Mouse (Mus musculus) hindbrain, embryonic 15.5 days (tissue): Measurements from ENCODE around the gene Ly6g5b. TPM values are rescaled to one million over a fixed set of nuclear protein-coding genes. Genes with fewer than 3 reads are reported as not detected.

Experiments used
- ATAC-seq: fragments of 200-750 bp; cut with Nextera tagmentation; 2 replicates; pipeline ENCODE4 v1.8.0; 2017; ENCODE audit warnings: low read depth, moderate number of reproducible peaks, moderate TSS enrichment; ENCODE audit not compliant: low FRiP score
- H3K27ac ChIP-seq: fragments of 300-500 bp; sonication (generic); replicated peaks from 2 replicates; pipeline ENCODE4 v1.5.1; 2015; ENCODE audit warnings: mild to moderate bottlenecking, inconsistent platforms
- H3K27me3 ChIP-seq: fragments of 300-500 bp; sonication (generic); 2 replicates; pipeline ENCODE4 v1.6.1; 2015; ENCODE audit warnings: control low read depth, inconsistent platforms
- H3K36me3 ChIP-seq: fragments of 300-500 bp; sonication (generic); 2 replicates; pipeline ENCODE4 v1.6.1; 2015; ENCODE audit warnings: control low read depth, inconsistent platforms
- H3K4me1 ChIP-seq: fragments of 300-500 bp; sonication (generic); replicated peaks from 2 replicates; pipeline ENCODE4 v1.6.1; 2015; ENCODE audit warnings: control low read depth, inconsistent platforms
- H3K4me2 ChIP-seq: fragments of 300-500 bp; sonication (generic); 2 replicates; pipeline ENCODE4 v1.6.1; 2015; ENCODE audit warnings: moderate library complexity, mild to moderate bottlenecking, inconsistent platforms
- H3K4me3 ChIP-seq: fragments of 300-500 bp; sonication (generic); 2 replicates; pipeline ENCODE4 v1.5.1; 2015; ENCODE audit warnings: mild to moderate bottlenecking, inconsistent platforms
- H3K9ac ChIP-seq: fragments of 300-500 bp; sonication (generic); 2 replicates; pipeline ENCODE4 v1.6.1; 2015; ENCODE audit warnings: inconsistent platforms
- H3K9me3 ChIP-seq: fragments of 300-500 bp; sonication (generic); 2 replicates; pipeline ENCODE4 v1.6.1; 2016; ENCODE audit warnings: control low read depth, inconsistent platforms
- WGBS: fragments of 180-500 bp; shearing (Covaris S2); methylation state at CpG from one replicate; pipeline ENCODE4 v1.1.7; 2015; 5-methylcytosine and 5-hydroxymethylcytosine counted together
- polyA plus RNA-seq: library from polyadenylated mRNA; unstranded; fragments of >200 nt; fragmentation: Nextera tagmentation; extraction: Ambion mirVana; gene quantifications from 2 replicates; pipeline ENCODE4 v1.2.1, GENCODE M21; 2015

Ly6g5b gene
- polyA plus RNA-seq, 1 experiment from 2014 or later = 1.1 TPM

DNA sequence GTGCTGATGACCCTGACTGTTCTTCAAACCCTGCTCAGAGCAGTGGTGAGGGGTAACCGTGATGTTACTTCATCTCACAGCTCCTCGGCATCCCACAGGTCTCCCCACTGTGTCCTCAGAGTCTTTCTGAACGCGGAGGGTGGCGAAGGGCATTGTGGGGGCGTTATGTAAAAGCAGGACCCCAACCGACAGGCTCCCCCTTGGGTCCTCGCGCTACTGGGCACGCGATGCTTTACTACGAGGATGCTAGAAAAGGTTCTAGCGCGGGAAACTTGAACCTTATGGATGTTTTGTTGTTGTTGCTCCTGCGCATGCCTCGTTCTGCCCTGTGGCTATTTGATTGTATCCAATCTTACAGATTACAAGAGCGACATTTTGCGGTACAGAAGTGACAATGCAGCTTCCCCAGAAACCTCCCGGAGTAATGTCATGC is 6.7 kb upstream of the Ly6g5b start, which contains the start of gene Csnk2b:
TSS of gene Csnk2b (minus strand) at position 183 of the 433 bp plus-strand sequence.
- no peak for ATAC-seq
- Histone ChIP-seq H3K4me3 (peak within 1 kb of the TSS; percentile 99), H3K4me1 (peaks cover 41% of the 10 kb centered on the region), H3K36me3 (peaks cover 32% of the 10 kb centered on the region), H3K27me3 (no peaks in the 10 kb centered on the region), H3K9me3 (no peaks in the 10 kb centered on the region), H3K4me2 (peak within 1 kb of the TSS; percentile 81), H3K27ac (peak within 1 kb of the TSS; percentile 91), H3K9ac (peak within 1 kb of the TSS; percentile 93)
- under 1% methylated on average over 19 of the region's 19 CpGs for WGBS

- Histone ChIP-seq H3K4me3 (peak within 1 kb of the TSS; percentile 99), H3K9me3 (no peaks in the 10 kb centered on the region), H3K4me1 (peaks cover 35% of the 10 kb centered on the region), H3K36me3 (peaks cover 36% of the 10 kb centered on the region), H3K27me3 (no peaks in the 10 kb centered on the region), H3K27ac (peak within 1 kb of the TSS; percentile 91), H3K9ac (peak within 1 kb of the TSS; percentile 93), H3K4me2 (peak within 1 kb of the TSS; percentile 81)
- under 1% methylated on average over 50 of the region's 50 CpGs for WGBS
- peak; percentile 95 for ATAC-seq
These were observed 6.0 kb upstream of the Ly6g5b start, which contains the start of gene Gpank1 for GRCm38 (mm10) chr17:35121143-35121799. Gpank1 (plus strand) TSS chr17:35121455.

GRCm38 (mm10) chr17:35120745-35121142 is 5.5 kb upstream of the Ly6g5b start:
- peak overlapping the region; percentile 83 for H3K27ac ChIP-seq
- H3K4me3 ChIP-seq = peak overlapping the region; percentile 99
- peak overlapping the region; percentile 93 for H3K9ac ChIP-seq
- under 1% methylated on average over 33 of the region's 33 CpGs for WGBS
- H3K4me2 ChIP-seq = peak overlapping the region; percentile 81
- H3K27me3 ChIP-seq = no peaks in the 10 kb centered on the region
- peaks cover 41% of the 10 kb centered on the region for H3K36me3 ChIP-seq
- peaks cover 32% of the 10 kb centered on the region for H3K4me1 ChIP-seq
- no peak for ATAC-seq
- no peaks in the 10 kb centered on the region for H3K9me3 ChIP-seq

DNA sequence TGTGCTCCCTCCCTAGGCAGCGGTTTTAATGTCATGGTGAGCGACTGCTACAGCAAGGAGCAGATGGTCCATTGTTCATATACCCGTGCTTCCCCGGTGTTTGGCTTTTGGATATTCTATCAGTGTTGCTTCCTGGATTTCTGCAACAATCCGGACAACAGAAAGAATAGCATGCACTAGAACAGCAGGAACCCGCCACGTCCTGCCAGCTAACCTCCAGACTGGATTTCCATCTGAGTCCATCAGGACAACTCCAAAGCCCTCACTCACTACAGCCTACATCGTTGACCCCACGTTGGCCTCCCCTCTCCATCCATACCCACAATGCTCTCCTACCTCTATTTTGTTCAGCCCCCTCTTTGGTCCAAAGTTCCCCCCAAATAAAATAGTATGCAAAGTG is 3.5 kb downstream of the Ly6g5b start:
- WGBS = 60% methylated on average over 9 of the region's 9 CpGs
- no peak for ATAC-seq

GRCm38 (mm10) chr17:35108097-35108496 is 7.1 kb downstream of the Ly6g5b start, which contains the start of gene Ly6g5c:
Ly6g5c (plus strand) TSS chr17:35108279.
- no peak within 1 kb of the TSS for H3K4me2 ChIP-seq
- no peak for ATAC-seq
- H3K36me3 ChIP-seq = no peaks in the 10 kb centered on the region
- H3K27ac ChIP-seq = no peak within 1 kb of the TSS
- H3K4me3 ChIP-seq = no peak within 1 kb of the TSS
- WGBS = 74% methylated on average over 6 of the region's 6 CpGs
- H3K4me1 ChIP-seq = peaks cover 7% of the 10 kb centered on the region; the same call in 1 of the 2 replicates
- H3K27me3 ChIP-seq = no peaks in the 10 kb centered on the region
- H3K9ac ChIP-seq = no peak within 1 kb of the TSS
- no peaks in the 10 kb centered on the region for H3K9me3 ChIP-seq

More for the DNA sequence above, 3.5 kb downstream of the Ly6g5b start:
- Histone ChIP-seq H3K27me3 (no peaks in the 10 kb centered on the region), H3K9ac (no peak overlapping the region), H3K4me1 (no peaks in the 10 kb centered on the region), H3K9me3 (no peaks in the 10 kb centered on the region), H3K4me2 (no peak overlapping the region), H3K36me3 (peaks cover 25% of the 10 kb centered on the region), H3K4me3 (no peak overlapping the region), H3K27ac (no peak overlapping the region)

- Histone ChIP-seq H3K27me3 (no peaks in the 10 kb centered on the region), H3K4me3 (no peak overlapping the region), H3K9ac (no peak overlapping the region), H3K9me3 (no peaks in the 10 kb centered on the region), H3K4me2 (no peak overlapping the region), H3K36me3 (peaks cover 13% of the 10 kb centered on the region), H3K4me1 (peaks cover 7% of the 10 kb centered on the region; the same call in 1 of the 2 replicates), H3K27ac (no peak overlapping the region)
- 70% methylated on average over 3 of the region's 3 CpGs for WGBS
- 0 out of 2 replicates have a peak, but pooled peaks have one; percentile 7 for ATAC-seq
These were observed 8.7 kb downstream of the Ly6g5b start for GRCm38 (mm10) chr17:35106522-35106921.

GRCm38 (mm10) chr17:35105740-35106389 is 9.4 kb downstream of the Ly6g5b start:
- 0 out of 2 replicates have a peak, but pooled peaks have one; percentile 14 for ATAC-seq
- no peaks in the 10 kb centered on the region for H3K27me3 ChIP-seq
- peaks cover 7% of the 10 kb centered on the region; the same call in 1 of the 2 replicates for H3K4me1 ChIP-seq
- H3K9ac ChIP-seq = 0 out of 2 replicates have a peak overlapping the region, but pooled peaks have one; percentile 25
- 0 out of 2 replicates have a peak overlapping the region, but pooled peaks have one; percentile 7 for H3K4me3 ChIP-seq
- H3K27ac ChIP-seq = no peak overlapping the region
- 22% methylated on average over 13 of the region's 13 CpGs for WGBS
- peaks cover 20% of the 10 kb centered on the region for H3K36me3 ChIP-seq
- H3K4me2 ChIP-seq = peak overlapping the region; percentile 42
- H3K9me3 ChIP-seq = no peaks in the 10 kb centered on the region

DNA sequence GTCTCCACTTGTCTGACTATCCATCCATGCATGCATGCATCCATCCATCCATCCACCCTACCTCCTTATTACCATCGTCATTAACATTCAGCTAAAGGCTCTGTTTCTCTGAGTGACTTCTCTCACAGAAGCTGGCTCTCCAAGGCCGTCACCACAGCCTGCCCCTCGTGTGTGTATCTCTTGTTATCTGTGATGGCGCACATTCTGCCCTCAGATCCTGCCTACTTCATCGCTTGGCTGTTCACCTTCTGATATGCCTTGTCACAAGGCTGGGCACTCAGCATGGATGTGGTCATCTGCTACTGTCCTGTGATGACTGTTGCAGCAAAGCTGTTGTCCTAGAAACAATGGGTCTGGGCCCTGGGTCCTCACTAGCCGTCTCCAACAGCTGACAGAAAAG is 10.5 kb downstream of the Ly6g5b start:
- ATAC-seq = no peak
- peaks cover 7% of the 10 kb centered on the region; the same call in 1 of the 2 replicates for H3K4me1 ChIP-seq
- no peaks in the 10 kb centered on the region for H3K27me3 ChIP-seq
- H3K27ac ChIP-seq = no peak overlapping the region
- H3K9ac ChIP-seq = no peak overlapping the region
- H3K9me3 ChIP-seq = no peaks in the 10 kb centered on the region
- 78% methylated on average over 6 of the region's 6 CpGs for WGBS
- no peak overlapping the region for H3K4me2 ChIP-seq
- no peak overlapping the region for H3K4me3 ChIP-seq
- peaks cover 31% of the 10 kb centered on the region for H3K36me3 ChIP-seq

- no peaks in the 10 kb centered on the region for H3K9me3 ChIP-seq
- H3K27ac ChIP-seq = no peak overlapping the region
- peaks cover 36% of the 10 kb centered on the region for H3K36me3 ChIP-seq
- H3K4me3 ChIP-seq = no peak overlapping the region
- H3K9ac ChIP-seq = no peak overlapping the region
- WGBS = 94% methylated on average over 7 of the region's 7 CpGs
- no peak for ATAC-seq
- no peak overlapping the region for H3K4me2 ChIP-seq
- H3K27me3 ChIP-seq = no peaks in the 10 kb centered on the region
- H3K4me1 ChIP-seq = peaks cover 7% of the 10 kb centered on the region; the same call in 1 of the 2 replicates
These were observed 11.1 kb downstream of the Ly6g5b start for GRCm38 (mm10) chr17:35104079-35104478.

DNA sequence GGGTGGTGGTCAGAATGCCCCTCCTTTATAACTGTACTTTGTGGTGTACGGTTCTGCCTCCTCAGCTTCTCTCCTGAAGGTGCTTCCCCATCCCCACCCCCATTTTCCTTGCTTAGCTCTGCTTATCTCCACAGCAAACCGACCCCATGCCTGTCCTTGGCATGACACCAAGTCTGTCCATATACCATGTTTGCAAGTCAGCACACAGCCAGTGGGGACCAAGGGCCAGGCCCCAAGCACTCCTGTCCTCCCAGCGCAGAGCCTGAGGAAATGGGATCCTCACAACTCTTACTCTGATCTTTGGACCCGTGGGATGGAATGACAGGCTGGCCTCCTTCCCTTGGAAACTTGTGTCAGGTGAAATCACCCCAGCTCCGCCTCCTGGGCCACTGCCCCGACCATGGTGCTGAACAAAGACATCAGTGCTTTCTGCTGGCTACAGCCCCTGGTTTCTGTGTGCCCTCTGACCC is 12.0 kb downstream of the Ly6g5b start:
- Histone ChIP-seq H3K4me3 (no peak overlapping the region), H3K27ac (no peak overlapping the region), H3K4me2 (no peak overlapping the region), H3K27me3 (no peaks in the 10 kb centered on the region), H3K9me3 (no peaks in the 10 kb centered on the region), H3K36me3 (peaks cover 45% of the 10 kb centered on the region), H3K4me1 (peaks cover 7% of the 10 kb centered on the region; the same call in 1 of the 2 replicates), H3K9ac (no peak overlapping the region)
- no peak for ATAC-seq
- 68% methylated on average over 6 of the region's 6 CpGs for WGBS

GRCm38 (mm10) chr17:35102299-35102698 is 12.9 kb downstream of the Ly6g5b start:
- Histone ChIP-seq H3K4me2 (no peak overlapping the region), H3K4me3 (no peak overlapping the region), H3K9me3 (no peaks in the 10 kb centered on the region), H3K4me1 (peaks cover 7% of the 10 kb centered on the region; the same call in 1 of the 2 replicates), H3K36me3 (peaks cover 53% of the 10 kb centered on the region), H3K9ac (no peak overlapping the region), H3K27ac (no peak overlapping the region), H3K27me3 (no peaks in the 10 kb centered on the region)
- ATAC-seq = no peak
- 77% methylated on average over 8 of the region's 8 CpGs for WGBS

DNA sequence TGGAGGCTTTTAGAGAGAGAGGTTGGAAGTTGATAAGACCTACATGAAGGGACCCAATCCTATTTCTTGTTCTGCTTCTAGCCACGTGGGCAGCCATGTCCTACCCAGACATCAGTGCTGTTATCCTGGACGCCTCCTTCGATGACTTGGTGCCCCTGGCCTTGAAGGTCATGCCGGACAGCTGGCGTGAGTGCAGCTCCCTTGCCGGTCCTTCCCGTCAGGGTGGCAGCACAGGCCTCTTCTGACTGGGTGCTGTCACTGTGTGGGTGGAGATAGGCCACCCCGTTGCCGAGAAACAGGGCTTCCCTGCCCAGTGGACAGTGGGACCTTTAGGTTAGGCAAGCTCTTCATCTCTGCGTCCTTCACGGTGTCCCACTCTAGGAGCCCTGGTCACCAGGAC is 14.1 kb downstream of the Ly6g5b start:
- no peaks in the 10 kb centered on the region for H3K27me3 ChIP-seq
- H3K4me2 ChIP-seq = no peak overlapping the region
- ATAC-seq = no peak
- WGBS = 91% methylated on average over 11 of the region's 11 CpGs
- no peak overlapping the region for H3K4me3 ChIP-seq
- no peak overlapping the region for H3K9ac ChIP-seq
- peaks cover 4% of the 10 kb centered on the region; the same call in 1 of the 2 replicates for H3K4me1 ChIP-seq
- no peaks in the 10 kb centered on the region for H3K9me3 ChIP-seq
- peaks cover 57% of the 10 kb centered on the region for H3K36me3 ChIP-seq
- H3K27ac ChIP-seq = no peak overlapping the region
